Mouse (Mus musculus) lung, embryonic 16.5 days (tissue): ENCODE data around the gene Rassf7. TPM values are rescaled to one million over a fixed set of nuclear protein-coding genes. Genes with fewer than 3 reads are reported as not detected.
A peak's percentile ranks its signal among the peaks of the same experiment; 100 is the strongest.

ENCODE experiments used
- ATAC-seq: fragments of 200-750 bp; cut with Nextera tagmentation; 2 replicates; pipeline ENCODE4 v1.8.0; 2017; ENCODE audit warnings: low read depth, mild to moderate bottlenecking, moderate library complexity
- H3K27ac ChIP-seq: fragments of 300-500 bp; sonication (generic); 2 replicates; pipeline ENCODE4 v1.5.1; 2014; ENCODE audit warnings: mild to moderate bottlenecking, control low read depth, low read length
- H3K27me3 ChIP-seq: fragments of 300-500 bp; sonication (generic); 2 replicates; pipeline ENCODE4 v1.6.1; 2014; ENCODE audit warnings: low read depth, low read length, mixed read lengths; ENCODE audit not compliant: control insufficient read depth, insufficient read depth
- H3K36me3 ChIP-seq: fragments of 300-500 bp; sonication (generic); 2 replicates; pipeline ENCODE4 v1.6.1; 2014; ENCODE audit warnings: low read length; ENCODE audit not compliant: control insufficient read depth, insufficient read depth
- H3K4me1 ChIP-seq: fragments of 300-500 bp; sonication (generic); replicated peaks from 2 replicates; pipeline ENCODE4 v1.6.1; 2014; ENCODE audit warnings: low read length, mixed read lengths; ENCODE audit not compliant: control insufficient read depth, insufficient read depth
- H3K4me2 ChIP-seq: fragments of 300-500 bp; sonication (generic); 2 replicates; pipeline ENCODE4 v1.6.1; 2014; ENCODE audit warnings: low read depth, low read length, control low read depth
- H3K4me3 ChIP-seq: fragments of 300-500 bp; sonication (generic); 2 replicates; pipeline ENCODE4 v1.5.1; 2014; ENCODE audit warnings: mild to moderate bottlenecking, low read length, control low read depth
- H3K9ac ChIP-seq: fragments of 300-500 bp; sonication (generic); 2 replicates; pipeline ENCODE4 v1.6.1; 2014; ENCODE audit warnings: low read length, control low read depth
- H3K9me3 ChIP-seq: fragments of 300-500 bp; sonication (generic); 2 replicates; pipeline ENCODE4 v1.6.1; 2016; ENCODE audit warnings: low read length; ENCODE audit not compliant: control insufficient read depth
- WGBS: fragments of 180-500 bp; shearing (Covaris S2); extraction: QIAGEN DNeasy Blood & Tissue Kit; methylation state at CpG from one replicate; pipeline ENCODE4 v1.1.7; 2014; 5-methylcytosine and 5-hydroxymethylcytosine counted together
- polyA plus RNA-seq: library from polyadenylated mRNA; unstranded; fragments of >200 nt; fragmentation: Nextera tagmentation; extraction: Ambion mirVana; gene quantifications from 2 replicates; pipeline ENCODE4 v1.2.1, GENCODE M21; 2015

Gene Rassf7
- 69.4 and 86.6 TPM in 2 replicates for polyA plus RNA-seq

DNA sequence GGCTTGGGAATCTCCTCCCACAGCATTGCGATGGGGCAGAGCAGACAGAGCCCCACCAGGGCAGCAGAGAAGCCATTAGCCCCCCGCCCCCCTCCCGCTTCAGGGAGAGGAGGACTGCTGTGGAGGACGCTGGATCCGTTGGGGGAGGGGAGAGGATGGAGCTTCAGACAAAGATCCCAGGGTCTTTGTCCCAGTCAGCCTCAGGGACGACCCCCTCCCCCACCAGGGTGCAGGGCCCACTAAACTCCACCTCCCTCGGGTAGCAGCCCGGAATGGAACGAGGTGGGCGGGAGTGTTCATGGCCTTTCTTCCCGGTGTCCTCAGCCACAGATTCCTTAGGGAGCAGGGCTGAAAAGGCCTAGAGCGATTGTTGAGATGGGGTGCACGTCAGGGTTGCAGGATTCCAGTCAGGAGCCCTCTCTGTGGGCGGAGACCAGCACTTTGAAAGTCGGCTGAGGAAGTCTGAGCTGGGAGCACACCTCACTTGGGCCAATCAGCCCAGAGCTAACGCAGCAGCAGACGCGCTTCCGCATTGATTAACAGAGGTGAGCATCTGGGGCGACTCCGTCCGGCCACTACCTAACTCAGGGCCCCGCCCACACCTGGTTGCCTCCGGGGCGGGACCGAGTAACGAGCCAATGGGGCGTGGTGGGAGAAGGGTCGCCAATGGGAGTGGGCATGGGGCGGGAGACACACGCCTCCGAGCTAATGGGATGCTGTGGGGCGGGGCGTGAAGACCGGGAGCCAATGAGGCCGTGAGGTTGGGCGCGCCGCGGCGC lies at the start of gene Rassf7:
TSS of gene Rassf7 (plus strand) at position 760 of the 779 bp plus-strand sequence.
- WGBS = under 1% methylated on average over 41 of the region's 41 CpGs
- Histone ChIP-seq H3K4me2 (peak within 1 kb of the TSS; percentile 95), H3K4me1 (peaks cover 25% of the 10 kb centered on the region), H3K36me3 (no peaks in the 10 kb centered on the region; the same call in 1 of the 2 replicates), H3K4me3 (peak within 1 kb of the TSS; percentile 70), H3K9ac (peak within 1 kb of the TSS; percentile 77), H3K9me3 (no peaks in the 10 kb centered on the region), H3K27ac (peak within 1 kb of the TSS; percentile 98), H3K27me3 (no peaks in the 10 kb centered on the region)
- peak; percentile 93 for ATAC-seq

DNA sequence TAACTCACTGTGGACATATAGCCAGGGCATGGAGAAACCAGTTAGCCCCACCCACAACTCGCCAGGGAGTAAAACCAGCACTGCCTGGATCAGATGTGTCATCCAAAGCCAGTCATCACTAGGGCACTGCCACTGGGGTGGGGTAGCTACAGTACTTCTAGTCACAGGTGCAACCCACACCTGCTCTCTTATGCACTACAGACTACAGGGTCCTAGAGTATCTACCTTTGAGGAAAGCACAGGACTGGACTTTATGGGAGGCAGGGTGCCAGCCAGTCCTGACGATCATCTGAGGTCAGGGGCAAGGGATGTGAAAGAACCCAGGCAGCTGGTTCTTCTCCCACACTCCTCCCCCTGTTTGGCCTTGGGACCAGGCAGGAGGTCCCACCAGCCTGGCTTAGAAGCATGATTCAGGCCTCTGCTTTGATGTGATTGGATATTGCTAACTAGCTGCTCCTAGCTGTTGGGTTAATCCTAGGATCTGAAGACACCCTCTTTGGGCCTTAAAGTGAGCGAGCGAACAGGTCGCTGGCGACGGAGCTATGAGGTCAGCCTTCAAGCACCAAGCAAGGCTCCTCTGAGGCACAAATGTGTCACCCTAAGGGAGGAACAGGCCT lies 47.7 kb upstream of the Rassf7 start:
- 8% methylated on average over 7 of the region's 7 CpGs for WGBS
- peak overlapping the region; percentile 71 for H3K4me2 ChIP-seq
- peaks cover 16% of the 10 kb centered on the region for H3K36me3 ChIP-seq
- H3K27me3 ChIP-seq = no peaks in the 10 kb centered on the region
- H3K27ac ChIP-seq = peak overlapping the region; percentile 48
- peak overlapping the region; percentile 63 for H3K4me3 ChIP-seq
- H3K4me1 ChIP-seq = peaks cover 23% of the 10 kb centered on the region
- H3K9ac ChIP-seq = peak overlapping the region; percentile 77
- ATAC-seq = peak; percentile 2; the same call in 1 of the 2 replicates
- H3K9me3 ChIP-seq = no peaks in the 10 kb centered on the region

DNA sequence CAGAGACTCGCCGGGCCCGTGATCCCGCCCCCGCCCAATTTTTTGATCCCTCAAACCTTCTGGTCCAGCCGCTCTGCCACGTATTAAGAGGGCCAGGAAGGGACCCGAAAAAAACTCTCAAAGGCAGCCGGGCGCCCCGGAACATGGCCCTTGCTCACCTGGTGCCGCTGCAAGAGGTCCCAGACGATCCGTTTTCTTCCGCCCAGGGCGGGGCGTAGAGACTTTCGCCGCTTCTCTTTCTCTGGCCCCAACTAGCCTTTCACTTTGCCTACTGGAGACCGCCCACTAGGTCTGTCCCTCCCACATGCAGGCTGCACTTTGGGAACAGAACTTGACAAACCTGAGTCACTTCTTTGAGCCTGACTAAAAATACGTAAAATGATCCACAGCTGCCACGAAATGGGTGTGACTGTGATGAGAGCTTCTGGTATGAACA lies 47.1 kb upstream of the Rassf7 start:
- H3K27ac ChIP-seq = peak overlapping the region; percentile 48
- peak; percentile 66 for ATAC-seq
- no peaks in the 10 kb centered on the region for H3K27me3 ChIP-seq
- no peaks in the 10 kb centered on the region for H3K9me3 ChIP-seq
- WGBS = under 1% methylated on average over 22 of the region's 22 CpGs
- peak overlapping the region; percentile 63 for H3K4me3 ChIP-seq
- H3K36me3 ChIP-seq = peaks cover 13% of the 10 kb centered on the region
- H3K4me1 ChIP-seq = peaks cover 28% of the 10 kb centered on the region
- H3K4me2 ChIP-seq = peak overlapping the region; percentile 71
- peak overlapping the region; percentile 77 for H3K9ac ChIP-seq

DNA sequence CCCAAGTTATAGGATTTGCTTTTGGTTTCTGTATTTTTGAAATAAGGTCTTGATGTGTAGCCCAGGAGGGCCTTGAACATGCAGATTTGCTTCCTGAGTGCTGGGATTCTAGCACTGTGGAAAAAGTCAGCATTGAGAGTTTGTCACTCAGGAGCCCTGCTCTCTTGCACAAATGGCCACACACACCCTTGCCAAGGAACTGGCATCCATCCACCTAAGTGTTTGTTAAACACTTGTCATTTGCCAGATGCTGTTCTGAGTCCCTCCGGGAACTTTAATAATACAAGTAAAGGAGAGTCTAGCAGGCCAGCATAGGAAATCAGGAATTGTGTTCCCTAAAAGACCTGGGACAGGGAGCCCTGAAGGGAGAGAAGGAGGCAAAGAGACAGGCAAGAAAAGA lies 46.4 kb upstream of the Rassf7 start:
- Histone ChIP-seq H3K4me3 (no peak overlapping the region), H3K27me3 (no peaks in the 10 kb centered on the region), H3K27ac (peak overlapping the region; percentile 48), H3K4me1 (peaks cover 28% of the 10 kb centered on the region), H3K36me3 (peaks cover 7% of the 10 kb centered on the region), H3K9ac (0 out of 2 replicates have a peak overlapping the region, but pooled peaks have one; percentile 1), H3K4me2 (no peak overlapping the region; the same call in 1 of the 2 replicates), H3K9me3 (no peaks in the 10 kb centered on the region)
- no peak for ATAC-seq
- 27% methylated on average over 1 of the region's 1 CpGs for WGBS

DNA sequence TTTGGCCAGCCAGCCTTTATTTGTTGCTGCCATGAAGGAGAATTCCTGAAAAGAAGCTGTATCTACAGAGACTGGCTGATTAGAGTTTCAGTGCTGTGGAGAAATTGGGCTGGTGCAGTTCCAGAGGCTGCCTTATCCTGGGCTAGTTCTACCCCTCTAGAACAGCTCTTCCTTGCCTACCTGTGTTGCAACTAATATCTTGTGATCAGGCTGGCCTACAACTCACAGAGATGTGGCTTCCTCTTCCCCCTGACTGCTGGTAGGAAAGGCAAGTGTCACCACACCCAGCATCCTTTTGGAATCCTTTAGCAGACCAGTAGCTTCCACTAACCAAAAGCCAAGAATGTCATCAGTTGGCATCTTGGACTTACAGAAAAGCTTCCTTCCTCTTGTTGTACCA lies 45.8 kb upstream of the Rassf7 start:
- H3K9me3 ChIP-seq = no peaks in the 10 kb centered on the region
- peak overlapping the region; percentile 48 for H3K27ac ChIP-seq
- H3K9ac ChIP-seq = no peak overlapping the region
- ATAC-seq = no peak
- no peak overlapping the region for H3K4me3 ChIP-seq
- peaks cover 3% of the 10 kb centered on the region for H3K36me3 ChIP-seq
- H3K4me1 ChIP-seq = peaks cover 28% of the 10 kb centered on the region
- no peaks in the 10 kb centered on the region for H3K27me3 ChIP-seq
- no peak overlapping the region for H3K4me2 ChIP-seq

DNA sequence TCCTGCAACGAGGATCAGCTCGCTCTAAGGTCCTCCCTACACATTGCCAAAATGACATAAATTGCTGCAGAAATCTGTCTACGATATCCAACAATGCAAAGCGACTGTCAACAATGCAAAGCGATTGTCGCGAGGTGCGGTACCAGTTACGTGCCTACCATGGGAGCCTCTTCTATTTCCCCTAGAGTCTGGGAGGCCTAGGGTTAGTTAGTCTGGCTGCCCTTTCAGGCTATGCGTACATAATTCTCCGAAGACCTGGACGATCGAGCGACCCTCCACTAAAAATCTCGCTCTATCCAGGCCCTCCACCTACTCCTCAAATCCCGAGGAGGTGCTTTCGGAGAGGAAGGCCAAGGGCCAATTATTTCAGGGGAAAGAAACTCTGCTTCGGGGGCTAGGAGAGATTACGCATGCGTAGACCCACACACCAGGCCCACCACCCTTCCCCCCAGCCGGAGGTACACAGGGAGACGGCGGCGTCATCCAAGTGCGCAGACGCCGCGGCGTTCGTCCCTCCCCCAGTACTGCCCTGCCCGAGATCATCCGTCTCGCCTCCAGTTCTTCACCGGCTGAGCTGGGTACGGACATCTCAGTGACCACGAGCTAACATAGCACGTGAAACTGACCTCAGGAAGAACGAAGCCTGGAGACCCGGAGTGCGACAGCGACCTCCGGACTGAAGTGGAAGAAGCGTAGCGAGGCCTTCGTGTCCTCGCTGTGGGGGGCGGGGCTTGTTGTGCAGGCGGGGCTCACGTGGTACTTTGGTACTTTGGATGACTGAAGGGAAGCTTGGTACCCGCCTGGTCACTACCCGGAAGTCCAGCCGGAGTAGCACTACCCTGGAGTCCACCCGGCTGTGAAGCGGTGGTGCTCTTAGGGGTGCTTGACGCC lies 43.3 kb upstream of the Rassf7 start, which contains the start of gene Rnh1:
TSS of gene Rnh1 (minus strand) at position 742 of the 891 bp plus-strand sequence.
- Histone ChIP-seq H3K27ac (peak within 1 kb of the TSS; percentile 97), H3K4me3 (peak within 1 kb of the TSS; percentile 63), H3K36me3 (no peaks in the 10 kb centered on the region), H3K4me1 (peaks cover 25% of the 10 kb centered on the region), H3K4me2 (peak within 1 kb of the TSS; percentile 72), H3K9ac (peak within 1 kb of the TSS; percentile 77), H3K9me3 (no peaks in the 10 kb centered on the region), H3K27me3 (no peaks in the 10 kb centered on the region)
- ATAC-seq = peak; percentile 95
- 2% methylated on average over 55 of the region's 55 CpGs for WGBS

DNA sequence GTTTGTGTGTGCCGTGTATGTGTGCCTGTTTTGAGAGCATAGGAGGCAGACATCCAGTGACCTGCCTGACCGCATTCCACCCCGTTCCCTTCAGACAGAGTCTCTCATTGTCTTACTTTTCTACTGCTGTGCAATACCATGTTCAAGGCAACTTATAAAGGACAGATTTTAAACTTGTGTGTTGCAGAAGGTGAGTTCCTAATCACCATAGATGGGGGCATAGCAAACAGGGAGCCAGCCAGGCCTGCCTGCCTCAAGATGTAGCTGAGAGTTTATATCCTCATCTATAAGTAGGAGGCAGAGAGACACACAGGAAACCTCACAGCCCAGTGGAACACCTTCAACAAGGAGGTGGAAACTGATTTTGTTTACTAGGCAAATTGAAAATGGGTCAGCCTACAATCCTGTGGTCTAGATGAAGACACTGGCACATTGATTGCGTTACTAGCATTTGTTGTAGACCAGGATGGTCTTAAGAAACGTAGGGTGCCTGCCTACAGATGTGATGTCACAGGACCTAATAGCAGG lies 42.3 kb upstream of the Rassf7 start:
- Histone ChIP-seq H3K9ac (peak overlapping the region; percentile 77), H3K27me3 (no peaks in the 10 kb centered on the region), H3K36me3 (no peaks in the 10 kb centered on the region), H3K4me1 (peaks cover 18% of the 10 kb centered on the region), H3K27ac (peak overlapping the region; percentile 97), H3K4me2 (peak overlapping the region; percentile 72), H3K9me3 (no peaks in the 10 kb centered on the region), H3K4me3 (peak overlapping the region; percentile 63)
- no peak for ATAC-seq
- WGBS = 60% methylated on average over 5 of the region's 5 CpGs

DNA sequence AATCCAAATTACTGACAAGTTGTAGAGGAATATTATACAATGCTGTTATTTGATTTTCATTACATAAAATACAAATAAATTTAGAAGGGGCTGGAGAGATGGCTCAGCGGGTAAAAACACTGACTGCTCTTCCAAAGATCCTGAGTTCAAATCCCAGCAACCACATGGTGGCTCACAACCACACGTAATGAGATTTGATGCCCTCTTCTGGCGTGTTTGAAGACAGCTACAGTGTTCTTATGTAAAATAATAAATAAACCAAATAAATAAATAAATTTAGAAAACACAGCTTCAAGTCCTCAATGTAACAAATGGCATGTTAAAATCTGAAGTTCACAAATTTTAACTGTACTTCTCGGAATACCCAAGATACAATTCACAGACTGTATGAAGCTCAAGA lies 40.6 kb upstream of the Rassf7 start:
- WGBS = 85% methylated on average over 4 of the region's 4 CpGs
- Histone ChIP-seq H3K27me3 (no peaks in the 10 kb centered on the region; the same call in 1 of the 2 replicates), H3K4me1 (peaks cover 10% of the 10 kb centered on the region), H3K4me3 (no peak overlapping the region), H3K27ac (no peak overlapping the region), H3K36me3 (no peaks in the 10 kb centered on the region), H3K9ac (no peak overlapping the region), H3K9me3 (no peaks in the 10 kb centered on the region), H3K4me2 (no peak overlapping the region)
- ATAC-seq = no peak
